Mouse (Mus musculus) liver, embryonic 14.5 days (tissue): ENCODE measurements around the gene Gper1.

Experiments
- CTCF ChIP-seq: IDR thresholded peaks from 2 replicates; pipeline ENCODE4 v1.5.1; 2016; ENCODE audit warnings: antibody characterized with exemption, low read depth, control low read depth
- EP300 ChIP-seq: IDR thresholded peaks from 2 replicates; pipeline ENCODE4 v1.6.1; 2016; ENCODE audit warnings: antibody characterized with exemption, low read depth

GRCm38 (mm10) chr5:139394399-139394798, 28.6 kb upstream of the Gper1 start:
- no peak for TF ChIP-seq CTCF
- peak; percentile 43; the same call in 1 of the 2 replicates for TF ChIP-seq EP300
